Mouse (Mus musculus) limb, embryonic 14.5 days (tissue): ENCODE measurements around the gene Slc11a1. TPM values are rescaled to one million over a fixed set of nuclear protein-coding genes. Genes with fewer than 3 reads are reported as not detected.

ENCODE experiments used
- ATAC-seq: fragments of 200-750 bp; cut with Nextera tagmentation; 2 replicates; pipeline ENCODE4 v1.8.0; 2017; ENCODE audit warnings: low read depth, moderate number of reproducible peaks, moderate TSS enrichment; ENCODE audit not compliant: low FRiP score
- DNase-seq: peaks from one replicate; pipeline ENCODE4 v3.0.0-alpha.2; 2015; ENCODE audit warnings: low spot score
- H3K27ac ChIP-seq: fragments of 300-500 bp; sonication (generic); replicated peaks from 2 replicates; pipeline ENCODE4 v1.5.1; 2014; ENCODE audit warnings: low read depth, mild to moderate bottlenecking, low read length, moderate library complexity, mixed read lengths
- H3K27me3 ChIP-seq: fragments of 300-500 bp; sonication (generic); 2 replicates; pipeline ENCODE4 v1.6.1; 2014; ENCODE audit warnings: low read length, mixed read lengths; ENCODE audit not compliant: control insufficient read depth, insufficient read depth
- H3K36me3 ChIP-seq: fragments of 300-500 bp; sonication (generic); 2 replicates; pipeline ENCODE4 v1.6.1; 2014; ENCODE audit warnings: mild to moderate bottlenecking, low read length, moderate library complexity, mixed read lengths; ENCODE audit not compliant: control insufficient read depth, insufficient read depth
- H3K4me1 ChIP-seq: fragments of 300-500 bp; sonication (generic); 2 replicates; pipeline ENCODE4 v1.6.1; 2014; ENCODE audit warnings: antibody characterized with exemption, low read length, mixed read lengths; ENCODE audit not compliant: control insufficient read depth, insufficient read depth
- H3K4me2 ChIP-seq: fragments of 300-500 bp; sonication (generic); replicated peaks from 2 replicates; pipeline ENCODE4 v1.6.1; 2014; ENCODE audit warnings: low read depth, mild to moderate bottlenecking, low read length, moderate library complexity; ENCODE audit not compliant: severe bottlenecking
- H3K4me3 ChIP-seq: fragments of 300-500 bp; sonication (generic); replicated peaks from 2 replicates; pipeline ENCODE4 v1.5.1; 2014; ENCODE audit warnings: low read length
- H3K9ac ChIP-seq: fragments of 300-500 bp; sonication (generic); 2 replicates; pipeline ENCODE4 v1.6.1; 2014; ENCODE audit warnings: mild to moderate bottlenecking, low read depth, low read length, moderate library complexity; ENCODE audit not compliant: severe bottlenecking
- H3K9me3 ChIP-seq: fragments of 300-500 bp; sonication (generic); 2 replicates; pipeline ENCODE4 v1.6.1; 2016; ENCODE audit warnings: low read length; ENCODE audit not compliant: control insufficient read depth
- POLR2A ChIP-seq: fragments of 200-500 bp; IDR thresholded peaks from 2 replicates; pipeline ENCODE4 v1.8.0; 2012; ENCODE audit warnings: inconsistent platforms, mild to moderate bottlenecking, moderate library complexity, borderline replicate concordance; ENCODE audit not compliant: insufficient read depth, insufficient read length; ENCODE audit errors: extremely low read depth
- WGBS: fragments of 180-500 bp; shearing (Covaris S2); extraction: QIAGEN DNeasy Blood & Tissue Kit; methylation state at CpG from one replicate; pipeline ENCODE4 v1.1.7; 2014; 5-methylcytosine and 5-hydroxymethylcytosine counted together
- polyA plus RNA-seq, 2 experiments: library from polyadenylated mRNA; depleted of rRNA in 1 of 2; stranded (reverse) in 1 of 2; unstranded in 1 of 2; fragments of >200 nt; fragmentation: Nextera tagmentation in 1 of 2; extraction: Ambion mirVana in 1 of 2; gene quantifications; 2 replicates each; pipeline versions ENCODE4 v1.2.1 to v1.2.3; 2012 to 2014

Gene Slc11a1
- polyA plus RNA-seq, 2 experiments = 3.2 to 8.0 TPM

GRCm38 (mm10) chr1:74332930-74333329, 42.1 kb upstream of the Slc11a1 start:
- peak overlapping the region; percentile 44; the same call in 1 of the 2 replicates for H3K27ac ChIP-seq
- ATAC-seq = no peak

GRCm38 (mm10) chr1:74334607-74335006, 40.4 kb upstream of the Slc11a1 start:
- ATAC-seq = no peak
- no peak overlapping the region for H3K4me2 ChIP-seq

More at GRCm38 (mm10) chr1:74332930-74333329, 42.1 kb upstream of the Slc11a1 start:
- Histone ChIP-seq H3K4me1 (peaks cover 20% of the 10 kb centered on the region), H3K9me3 (no peaks in the 10 kb centered on the region), H3K9ac (peak overlapping the region; percentile 55), H3K4me2 (peak overlapping the region; percentile 82), H3K4me3 (peak overlapping the region; percentile 51), H3K36me3 (no peaks in the 10 kb centered on the region), H3K27me3 (no peaks in the 10 kb centered on the region)
- DNase-seq = no peak
- no peak for TF ChIP-seq POLR2A
- 3% methylated on average over 5 of the region's 9 CpGs for WGBS

GRCm38 (mm10) chr1:74335033-74335432, 40.0 kb upstream of the Slc11a1 start:
- WGBS = 48% methylated on average over 4 of the region's 4 CpGs
- no peaks in the 10 kb centered on the region for H3K9me3 ChIP-seq
- no peak overlapping the region for H3K9ac ChIP-seq
- H3K4me1 ChIP-seq = peaks cover 20% of the 10 kb centered on the region
- no peak overlapping the region for H3K4me3 ChIP-seq
- no peak for TF ChIP-seq POLR2A
- no peaks in the 10 kb centered on the region for H3K27me3 ChIP-seq
- no peak overlapping the region for H3K4me2 ChIP-seq
- DNase-seq (no peak), ATAC-seq (no peak)
- H3K36me3 ChIP-seq = 0 out of 2 replicates have a peak, but pooled peaks cover 4% of the 10 kb centered on the region
- H3K27ac ChIP-seq = no peak overlapping the region

More at GRCm38 (mm10) chr1:74334607-74335006, 40.4 kb upstream of the Slc11a1 start:
- no peak overlapping the region for H3K27ac ChIP-seq
- H3K4me3 ChIP-seq = no peak overlapping the region
- DNase-seq = no peak
- H3K9ac ChIP-seq = no peak overlapping the region
- H3K27me3 ChIP-seq = no peaks in the 10 kb centered on the region
- WGBS = 62% methylated on average over 3 of the region's 3 CpGs
- H3K9me3 ChIP-seq = no peaks in the 10 kb centered on the region
- no peak for TF ChIP-seq POLR2A
- peaks cover 20% of the 10 kb centered on the region for H3K4me1 ChIP-seq
- H3K36me3 ChIP-seq = 0 out of 2 replicates have a peak, but pooled peaks cover 4% of the 10 kb centered on the region

- ATAC-seq = no peak
- Histone ChIP-seq H3K4me2 (no peak overlapping the region), H3K4me1 (peaks cover 20% of the 10 kb centered on the region), H3K9ac (no peak overlapping the region), H3K4me3 (no peak overlapping the region), H3K27ac (no peak overlapping the region), H3K27me3 (no peaks in the 10 kb centered on the region), H3K36me3 (0 out of 2 replicates have a peak, but pooled peaks cover 4% of the 10 kb centered on the region), H3K9me3 (no peaks in the 10 kb centered on the region)
- 68% methylated on average over 6 of the region's 6 CpGs for WGBS
- no peak for DNase-seq
- TF ChIP-seq POLR2A = no peak
Measured at GRCm38 (mm10) chr1:74335436-74336170, 39.4 kb upstream of the Slc11a1 start.

GRCm38 (mm10) chr1:74337241-74337771, 37.7 kb upstream of the Slc11a1 start:
- DNase-seq (no peak), ATAC-seq (no peak)
- Histone ChIP-seq H3K4me1 (peaks cover 20% of the 10 kb centered on the region), H3K27ac (no peak overlapping the region), H3K4me3 (no peak overlapping the region), H3K9me3 (no peaks in the 10 kb centered on the region), H3K9ac (no peak overlapping the region), H3K36me3 (0 out of 2 replicates have a peak, but pooled peaks cover 4% of the 10 kb centered on the region), H3K4me2 (no peak overlapping the region), H3K27me3 (no peaks in the 10 kb centered on the region)
- WGBS = 81% methylated on average over 3 of the region's 3 CpGs
- no peak for TF ChIP-seq POLR2A
